Mouse (Mus musculus) neutrophil, adult 83 days (primary cell): Measurements from ENCODE around the gene Gins1. TPM values are rescaled to one million over a fixed set of nuclear protein-coding genes. Genes with fewer than 3 reads are reported as not detected.

Experiments used
- total RNA-seq, 2 experiments: library from RNA; stranded (reverse); gene quantifications; one replicate each; pipeline ENCODE4 v1.2.4; 2023

Gins1 gene
- total RNA-seq: 10 to 100 TPM; 16.6 to 17.0 TPM

DNA sequence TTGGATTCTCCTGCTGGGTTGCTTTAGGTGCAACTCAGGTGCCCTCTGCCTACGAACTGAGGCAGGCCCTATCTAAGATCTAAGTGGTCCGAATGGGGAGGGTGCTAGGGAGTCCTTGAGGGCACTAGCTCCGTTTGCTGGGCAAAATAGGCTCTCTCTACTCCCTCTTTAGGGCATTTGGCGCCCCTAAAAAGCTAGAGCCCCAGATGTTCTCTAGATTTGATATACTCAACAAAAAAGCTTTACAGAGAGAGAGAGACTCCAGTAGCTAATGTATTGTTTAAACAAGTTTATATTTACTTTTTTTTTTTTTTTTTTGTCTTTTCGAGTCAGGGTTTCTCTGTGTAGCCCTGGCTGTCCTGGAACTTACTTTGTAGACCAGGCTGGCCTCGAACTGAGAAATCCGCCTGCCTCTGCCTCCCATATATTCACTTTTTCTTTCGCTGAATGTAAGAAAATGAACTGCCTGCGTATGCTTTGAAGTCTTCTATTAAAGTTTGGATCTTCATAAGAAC, at the start of gene Gins1:
Gene Gins1, plus strand, starts transcription at position 465 of the 515 bp plus-strand sequence.

DNA sequence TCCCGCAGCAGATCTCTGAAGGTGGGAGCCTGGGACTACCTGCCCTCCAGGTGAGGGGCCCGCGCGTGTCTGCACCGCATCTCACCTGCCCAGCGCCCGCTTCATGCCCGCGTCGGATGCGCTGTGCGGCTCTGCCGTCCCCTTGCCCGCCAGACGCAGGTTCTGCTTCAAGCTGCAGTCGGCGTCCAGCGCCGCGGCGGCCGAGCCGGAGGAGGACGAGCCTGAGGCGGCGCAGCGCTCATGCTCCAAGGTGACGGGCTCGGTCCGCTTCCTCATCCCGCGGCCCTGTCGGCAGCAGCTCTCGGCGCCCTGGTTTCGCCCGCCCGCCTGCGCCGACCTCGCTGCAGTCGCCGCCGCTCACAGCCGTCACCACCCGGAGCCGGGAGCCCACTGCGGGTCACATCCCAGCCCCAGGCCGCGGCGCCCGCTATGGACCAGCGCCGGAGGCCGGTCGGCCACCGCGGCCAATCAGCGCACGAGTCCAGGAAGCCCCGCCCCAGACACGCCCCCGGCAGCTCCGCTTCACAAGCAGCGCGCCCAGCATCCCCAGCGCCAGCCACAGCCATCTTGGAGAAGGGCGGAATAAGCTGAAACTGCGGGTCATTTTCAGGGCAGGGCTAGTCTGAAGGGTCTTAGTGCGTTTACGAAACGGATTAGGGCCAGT, 796 bp upstream of the Gins1 start, which contains the start of gene Abhd12:
Gene Abhd12, minus strand, starts transcription at position 470 of the 664 bp plus-strand sequence.

Other genes starting within 250 kb of the Gins1 start
- gene Acss1, start 236.9 kb upstream of the Gins1 start, total RNA-seq: 10 to 100 TPM; 12.2 to 15.4 TPM
- not detected for gene Vsx1, start 216.0 kb upstream of the Gins1 start, total RNA-seq
- 1 to 10 TPM; 6.6 to 6.7 TPM for gene Entpd6, start 156.4 kb upstream of the Gins1 start, total RNA-seq
- 10 to 100 TPM; 14.2 to 14.3 TPM for gene Pygb, start 118.7 kb upstream of the Gins1 start, total RNA-seq
- 10 to 100 TPM; 27.2 to 35.4 TPM for gene Abhd12, start 659 bp upstream of the Gins1 start, total RNA-seq
- gene Ninl, start 134.0 kb downstream of the Gins1 start, total RNA-seq: 1 to 10 TPM in 1 of 2 experiments, under 1 TPM in 1; 0.57 to 3.7 TPM
- 10 to 100 TPM in 1 of 2 experiments, 1 to 10 TPM in 1; 7.4 to 12.0 TPM for gene Nanp, start 134.0 kb downstream of the Gins1 start, total RNA-seq
- gene Gm14151, start 186.9 kb downstream of the Gins1 start, total RNA-seq: not detected
- gene Gm14147, start 192.8 kb downstream of the Gins1 start, total RNA-seq: not detected